Mouse (Mus musculus) heart, adult 2 months (tissue): Measurements from ENCODE around the gene Prph. TPM values are rescaled to one million over a fixed set of nuclear protein-coding genes. Genes with fewer than 3 reads are reported as not detected.

Experiments
- DNase-seq, 2 experiments: peaks; one replicate each; pipeline ENCODE4 v3.0.0; 2021
- H3K27ac ChIP-seq: fragments of 200-600 bp; 2 replicates; pipeline ENCODE4 v1.8.1; 2022
- H3K27me3 ChIP-seq: fragments of 200-500 bp; 2 replicates; pipeline ENCODE4 v1.6.1; 2012; ENCODE audit warnings: mild to moderate bottlenecking, low read length, inconsistent platforms, mixed read lengths; ENCODE audit not compliant: control insufficient read depth, insufficient read depth
- H3K36me3 ChIP-seq: fragments of 200-500 bp; 2 replicates; pipeline ENCODE4 v1.6.1; 2012; ENCODE audit warnings: low read length, inconsistent platforms; ENCODE audit not compliant: control insufficient read depth, insufficient read depth
- H3K4me1 ChIP-seq: fragments of 200-500 bp; 2 replicates; pipeline ENCODE4 v1.6.1; 2011; ENCODE audit warnings: low read length; ENCODE audit not compliant: control insufficient read depth, insufficient read depth
- H3K4me3 ChIP-seq: fragments of 200-600 bp; 2 replicates; pipeline ENCODE4 v1.8.1; 2022
- H3K79me2 ChIP-seq: fragments of 200-500 bp; replicated peaks from 2 replicates; pipeline ENCODE4 v1.6.1; 2012; ENCODE audit warnings: mild to moderate bottlenecking, inconsistent platforms, low read length, moderate library complexity, mixed read lengths; ENCODE audit not compliant: control insufficient read depth, insufficient read depth
- H3K9ac ChIP-seq: fragments of 200-500 bp; 2 replicates; pipeline ENCODE4 v1.6.1; 2012; ENCODE audit warnings: low read depth, mild to moderate bottlenecking, control low read depth, inconsistent platforms, low read length, mixed read lengths
- CTCF ChIP-seq: fragments of 200-600 bp; IDR thresholded peaks from 2 replicates; pipeline ENCODE4 v1.8.1; 2022; ENCODE audit warnings: antibody characterized with exemption, mild to moderate bottlenecking, moderate library complexity
- EP300 ChIP-seq: fragments of 200-500 bp; IDR thresholded peaks from 2 replicates; pipeline ENCODE4 v1.6.1; 2011; ENCODE audit warnings: low read depth, low read length, control low read depth; ENCODE audit not compliant: insufficient read depth
- POLR2A ChIP-seq: fragments of 200-500 bp; IDR thresholded peaks from 2 replicates; pipeline ENCODE4 v1.6.1; 2011; ENCODE audit warnings: mild to moderate bottlenecking, low read depth, low read length, control low read depth; ENCODE audit not compliant: insufficient read depth
- WGBS: fragments of 180-500 bp; shearing (Covaris S2); methylation state at CpG from one replicate; pipeline ENCODE4 v1.1.7; 2018; 5-methylcytosine and 5-hydroxymethylcytosine counted together
- intact Hi-C: fragments of 180-260 bp; cut with DNase I; formaldehyde crosslinking; loops from one replicate; pipeline ENCODE4 v1.15.1; 2025
- long read RNA-seq: library from polyadenylated mRNA; stranded (forward); transcript quantifications from one replicate; pipeline ENCODE4 v2.0.0, GENCODE M21; 2021
- polyA plus RNA-seq: library from polyadenylated mRNA; depleted of rRNA; stranded (reverse); fragments of >200 nt; gene quantifications from 2 replicates; pipeline ENCODE4 v1.2.3, GENCODE M21; 2012; rRNA removed
- total RNA-seq, 2 experiments: library from RNA; stranded (reverse); gene quantifications; 2 replicates each; pipeline ENCODE4 v1.2.3; 2021

Prph gene
- total RNA-seq = under 1 TPM; 0.13 to 0.80 TPM
- polyA plus RNA-seq = 1.00 and 2.1 TPM in 2 replicates
- long read RNA-seq, partial matches to known transcripts = 0 of 1 reads
- long read RNA-seq, other reads (novel, unspliced or antisense) = 0 of 1 reads

- no peak for TF ChIP-seq POLR2A
- TF ChIP-seq EP300 = no peak
- no peak for TF ChIP-seq CTCF
- Histone ChIP-seq H3K27me3 (peaks cover 21% of the 10 kb centered on the region), H3K4me1 (no peaks in the 10 kb centered on the region), H3K4me3 (peak within 1 kb of the TSS; percentile 38), H3K36me3 (no peaks in the 10 kb centered on the region), H3K79me2 (no peaks in the 10 kb centered on the region), H3K27ac (no peak within 1 kb of the TSS), H3K9ac (peak within 1 kb of the TSS; percentile 28)
- 5% methylated on average over 30 of the region's 30 CpGs for WGBS
- no peak for DNase-seq
- intact Hi-C loops = loop anchor here (10.0 kb wide), 1 partner anchor 210 kb away; no protein-coding TSS in a partner anchor
These were observed at the start of gene Prph for GRCm38 (mm10) chr15:99055040-99055439. Gene Prph (plus strand): TSS chr15:99055174.

GRCm38 (mm10) chr15:99008801-99009241, 46.2 kb upstream of the Prph start:
- 34% methylated on average over 6 of the region's 6 CpGs for WGBS
- H3K27ac ChIP-seq = no peak overlapping the region

GRCm38 (mm10) chr15:99010896-99011295, 44.1 kb upstream of the Prph start:
- H3K27me3 ChIP-seq = no peaks in the 10 kb centered on the region
- WGBS = 37% methylated on average over 2 of the region's 2 CpGs
- intact Hi-C loops = no loop called here
- no peak for TF ChIP-seq EP300
- no peak for TF ChIP-seq CTCF
- no peak for TF ChIP-seq POLR2A
- H3K27ac ChIP-seq = 0 out of 2 replicates have a peak overlapping the region, but pooled peaks have one; percentile 36
- no peak for DNase-seq
- no peaks in the 10 kb centered on the region for H3K4me1 ChIP-seq
- H3K9ac ChIP-seq = no peak overlapping the region
- H3K36me3 ChIP-seq = no peaks in the 10 kb centered on the region
- H3K79me2 ChIP-seq = no peaks in the 10 kb centered on the region
- no peak overlapping the region for H3K4me3 ChIP-seq

More at GRCm38 (mm10) chr15:99008801-99009241, 46.2 kb upstream of the Prph start:
- intact Hi-C loops = no loop called here
- DNase-seq = no peak
- Histone ChIP-seq H3K27me3 (no peaks in the 10 kb centered on the region), H3K4me3 (no peak overlapping the region), H3K79me2 (no peaks in the 10 kb centered on the region), H3K4me1 (no peaks in the 10 kb centered on the region), H3K36me3 (no peaks in the 10 kb centered on the region), H3K9ac (no peak overlapping the region)
- TF ChIP-seq POLR2A (no peak), EP300 (no peak), CTCF (no peak)

- no peak for DNase-seq
- intact Hi-C loops = no loop called here
- no peaks in the 10 kb centered on the region for H3K36me3 ChIP-seq
- no peaks in the 10 kb centered on the region for H3K79me2 ChIP-seq
- H3K27ac ChIP-seq = no peak overlapping the region
- WGBS = 72% methylated on average over 3 of the region's 3 CpGs
- H3K9ac ChIP-seq = no peak overlapping the region
- H3K4me1 ChIP-seq = no peaks in the 10 kb centered on the region
- H3K27me3 ChIP-seq = no peaks in the 10 kb centered on the region
- H3K4me3 ChIP-seq = no peak overlapping the region
- TF ChIP-seq CTCF (no peak), POLR2A (no peak), EP300 (no peak)
These were observed 43.0 kb upstream of the Prph start for GRCm38 (mm10) chr15:99011946-99012345.

- no peaks in the 10 kb centered on the region for H3K4me1 ChIP-seq
- H3K36me3 ChIP-seq = no peaks in the 10 kb centered on the region
- WGBS = 61% methylated on average over 9 of the region's 9 CpGs
- H3K9ac ChIP-seq = no peak overlapping the region
- intact Hi-C loops = no loop called here
- no peak overlapping the region for H3K4me3 ChIP-seq
- DNase-seq = no peak
- no peaks in the 10 kb centered on the region for H3K27me3 ChIP-seq
- H3K27ac ChIP-seq = no peak overlapping the region
- H3K79me2 ChIP-seq = no peaks in the 10 kb centered on the region
- TF ChIP-seq CTCF (no peak), EP300 (no peak), POLR2A (no peak)
These were observed 40.4 kb upstream of the Prph start for GRCm38 (mm10) chr15:99014496-99015030.

- Histone ChIP-seq H3K79me2 (no peaks in the 10 kb centered on the region), H3K27me3 (no peaks in the 10 kb centered on the region), H3K4me1 (no peaks in the 10 kb centered on the region), H3K36me3 (no peaks in the 10 kb centered on the region), H3K9ac (no peak overlapping the region), H3K4me3 (no peak overlapping the region), H3K27ac (no peak overlapping the region)
- WGBS = 86% methylated on average over 8 of the region's 8 CpGs
- intact Hi-C loops = no loop called here
- TF ChIP-seq POLR2A = no peak
- TF ChIP-seq EP300 = no peak
- TF ChIP-seq CTCF = no peak
- DNase-seq = no peak
These were observed 37.6 kb upstream of the Prph start for GRCm38 (mm10) chr15:99017355-99017761.
